Mouse (Mus musculus): ENCODE results near the gene Ttll5.

Ttll5 gene

DNA sequence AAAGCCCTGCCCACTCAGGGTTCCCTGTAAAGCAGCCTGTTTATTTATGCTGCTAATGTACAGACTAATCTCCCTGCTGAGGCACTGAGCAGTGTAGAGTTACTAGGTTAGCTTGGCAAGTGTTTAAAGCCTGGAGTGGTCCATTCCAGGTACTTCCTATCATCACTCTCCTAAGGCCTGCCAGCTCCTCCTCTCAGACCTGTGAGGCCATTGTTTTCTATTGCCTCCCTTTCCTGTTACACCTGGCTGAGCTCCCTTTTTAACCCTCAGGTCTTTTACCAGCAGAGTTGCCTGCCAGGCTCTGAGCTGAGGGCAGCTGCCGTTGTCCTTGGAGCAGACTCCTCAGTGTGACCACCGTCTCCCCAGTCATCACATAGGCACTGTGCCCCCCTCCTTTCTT, 146.3 kb downstream of the Ttll5 start:
- DNase-seq, result no peak

DNA sequence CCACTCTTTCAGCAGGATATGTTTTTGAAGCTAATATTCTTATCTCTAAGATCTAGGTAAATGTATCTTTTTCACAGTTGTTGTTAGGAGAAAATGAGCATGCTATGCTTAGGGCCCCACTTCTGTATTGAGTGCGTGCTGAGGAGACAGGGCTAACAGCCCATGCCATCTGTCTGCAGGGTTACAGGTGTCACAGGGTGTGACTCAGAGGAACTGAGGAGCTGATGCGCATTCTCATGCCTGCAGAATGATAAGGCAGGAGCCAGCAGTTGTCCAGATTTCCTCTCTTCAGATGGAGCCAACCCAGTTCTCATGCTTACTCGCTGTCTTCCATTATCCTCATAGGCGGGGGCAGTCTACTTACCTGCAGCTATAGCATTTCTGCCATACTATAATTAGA, 147.2 kb downstream of the Ttll5 start:
- no peak for DNase-seq

DNA sequence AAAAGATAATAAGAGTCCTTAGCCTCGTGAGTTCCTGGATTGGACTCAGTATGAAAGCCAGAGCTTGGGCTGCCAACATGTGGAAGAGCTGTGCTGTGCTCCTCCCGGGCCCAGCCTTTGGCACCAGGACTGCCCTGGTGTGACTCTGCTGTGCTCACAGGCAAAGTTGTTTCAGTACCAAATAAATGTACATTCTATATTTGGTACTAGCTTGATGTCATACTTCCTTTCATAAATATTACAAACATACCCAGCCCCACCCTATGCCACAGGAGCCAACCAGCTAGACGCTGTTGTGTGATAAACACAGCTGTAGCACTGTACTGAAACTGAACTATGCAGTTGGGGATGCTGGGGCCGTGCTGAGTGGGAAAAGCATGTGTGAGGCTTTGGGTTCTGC, 149.1 kb downstream of the Ttll5 start:
- peak; percentile 15 for DNase-seq

DNA sequence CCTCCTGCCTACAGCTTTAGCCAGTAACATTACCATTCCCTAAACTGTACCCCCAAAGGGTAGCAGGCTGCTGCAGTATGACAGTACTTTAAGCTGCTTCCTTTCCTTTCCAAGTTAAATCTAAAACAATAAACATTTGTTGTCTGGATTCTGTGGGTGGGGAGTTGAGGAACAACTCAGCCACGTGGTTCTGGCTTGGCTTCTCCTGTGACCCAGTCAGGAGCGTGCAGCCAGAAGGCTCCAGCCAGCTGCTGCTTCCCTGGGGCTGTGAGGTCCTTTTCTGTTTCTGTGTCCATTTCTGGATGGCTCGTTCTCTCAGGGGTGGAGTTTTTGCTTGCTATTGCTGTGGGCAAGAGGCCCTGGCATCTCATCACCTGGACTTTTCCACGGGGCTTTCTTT, 149.6 kb downstream of the Ttll5 start:
- no peak for DNase-seq

DNA sequence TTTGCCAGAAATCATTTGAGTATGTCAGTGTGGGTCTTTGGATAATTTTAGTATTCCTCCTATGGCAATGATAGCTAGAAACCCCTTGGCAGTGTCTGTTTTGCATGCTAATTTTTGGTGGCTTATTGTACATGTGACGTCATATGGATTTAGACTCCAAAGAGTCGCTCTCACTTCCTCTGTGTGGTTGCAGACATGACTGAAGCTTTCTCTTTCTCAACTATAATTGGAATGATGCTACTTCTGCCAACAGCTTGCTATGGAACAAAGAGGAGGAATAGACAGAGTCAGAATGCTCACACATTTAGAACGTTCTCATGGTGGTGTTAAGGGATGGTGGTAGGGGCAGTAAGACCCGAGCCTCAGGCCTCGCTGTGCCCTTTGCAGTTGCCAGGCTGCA, 155.5 kb downstream of the Ttll5 start:
- DNase-seq, result no peak

DNA sequence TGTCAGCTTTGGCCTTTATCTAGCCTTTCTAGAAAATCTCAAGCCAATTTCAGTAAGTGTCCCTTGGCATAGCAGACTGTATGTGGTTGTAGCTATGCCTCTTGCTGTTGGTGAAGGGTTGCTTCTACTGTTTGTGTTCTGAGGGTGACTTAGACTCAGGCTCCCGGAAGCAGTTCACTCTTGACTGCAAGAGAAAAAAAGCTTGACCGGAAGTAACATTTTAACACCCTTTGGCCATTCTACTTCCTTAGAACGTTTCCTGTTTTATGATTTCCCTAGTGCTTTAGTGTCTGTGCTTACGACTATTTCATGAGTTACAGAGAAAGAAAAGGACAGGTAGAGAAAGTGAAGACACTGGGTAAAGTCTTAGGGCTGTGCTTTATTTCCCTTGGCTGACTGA, 161.1 kb downstream of the Ttll5 start:
- DNase-seq, result no peak

DNA sequence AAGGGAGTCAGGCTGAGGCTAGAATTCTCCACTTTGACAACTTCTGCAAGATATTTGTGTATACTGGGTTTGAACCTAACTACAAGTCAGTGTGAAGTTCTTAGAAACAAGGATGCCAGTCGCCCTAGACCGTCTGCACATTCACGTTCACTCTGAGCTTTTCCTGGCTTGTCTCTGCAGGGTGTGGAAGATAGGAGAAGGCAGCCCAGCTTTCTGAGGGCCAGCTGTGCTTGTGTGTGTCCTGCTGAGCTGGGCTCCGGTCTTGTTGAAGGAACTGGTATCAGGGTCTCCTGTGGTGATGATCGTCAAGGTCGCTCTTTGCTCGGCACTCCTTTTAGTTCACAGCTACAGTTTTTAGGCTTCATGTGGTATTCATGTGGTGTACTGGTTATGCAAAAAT, 161.6 kb downstream of the Ttll5 start:
- DNase-seq, result no peak

DNA sequence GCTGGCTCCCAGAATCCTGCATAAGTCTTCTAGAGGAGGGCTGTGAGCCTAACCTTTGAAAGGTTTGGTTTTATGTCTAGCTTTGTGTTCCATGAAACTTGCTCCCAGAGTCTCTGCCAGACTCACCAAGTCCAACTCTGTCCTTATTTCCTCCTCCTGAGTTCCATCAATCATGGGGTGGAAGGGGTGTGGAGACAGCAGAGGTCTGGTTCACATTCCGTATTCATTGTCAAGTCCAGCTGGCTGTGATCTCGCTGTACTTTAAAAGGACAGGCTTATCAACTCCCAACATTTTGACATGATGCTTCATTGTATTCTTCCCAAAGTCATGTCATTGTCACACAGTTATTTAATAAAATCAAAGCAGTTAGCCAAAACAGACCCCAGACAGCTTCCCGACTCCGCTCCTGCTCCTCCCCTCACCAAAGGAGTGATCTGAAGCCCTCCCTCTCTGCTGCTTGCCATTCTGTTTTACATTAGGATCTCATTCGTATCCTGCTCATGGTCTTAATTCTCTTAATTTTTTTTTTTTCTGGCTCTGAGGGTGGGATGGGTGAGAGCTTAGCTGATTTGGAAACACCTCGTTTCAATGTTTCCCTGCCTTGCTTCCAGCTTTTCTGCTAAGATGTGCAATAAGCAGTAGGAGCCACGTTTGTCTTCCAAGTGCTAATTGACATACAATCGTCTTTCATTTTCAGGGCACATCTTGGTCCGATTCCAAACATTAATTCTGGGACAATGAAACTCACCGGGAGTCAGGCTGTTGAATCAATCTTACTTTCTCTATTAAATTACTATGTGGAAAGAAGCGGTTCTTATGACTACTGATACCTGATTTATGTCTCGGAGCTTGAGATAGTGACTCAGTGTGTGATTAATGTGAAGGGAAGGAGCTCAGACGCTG, 162.3 kb downstream of the Ttll5 start:
- no peak for DNase-seq

DNA sequence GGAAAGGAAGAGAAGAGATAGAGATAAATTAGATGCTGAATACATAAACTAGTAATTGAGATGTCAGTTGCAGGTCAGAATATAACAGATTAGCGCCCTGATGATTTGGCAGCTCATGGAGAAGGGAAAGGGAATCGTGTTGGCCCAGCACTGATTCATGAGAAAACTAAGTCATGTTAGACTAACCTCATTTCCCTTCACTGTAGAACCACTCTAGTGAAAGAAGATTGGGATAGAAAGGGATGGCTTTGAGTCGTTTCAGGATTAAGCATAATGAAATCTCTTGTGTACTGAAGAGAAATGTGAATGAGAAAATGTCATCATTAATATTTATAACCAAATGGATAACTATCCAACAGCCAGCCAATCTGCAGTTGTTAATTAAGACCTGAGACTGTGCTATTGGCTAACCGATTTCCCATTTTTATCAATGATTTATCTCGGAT, 163.0 kb downstream of the Ttll5 start:
- DNase-seq, result no peak

DNA sequence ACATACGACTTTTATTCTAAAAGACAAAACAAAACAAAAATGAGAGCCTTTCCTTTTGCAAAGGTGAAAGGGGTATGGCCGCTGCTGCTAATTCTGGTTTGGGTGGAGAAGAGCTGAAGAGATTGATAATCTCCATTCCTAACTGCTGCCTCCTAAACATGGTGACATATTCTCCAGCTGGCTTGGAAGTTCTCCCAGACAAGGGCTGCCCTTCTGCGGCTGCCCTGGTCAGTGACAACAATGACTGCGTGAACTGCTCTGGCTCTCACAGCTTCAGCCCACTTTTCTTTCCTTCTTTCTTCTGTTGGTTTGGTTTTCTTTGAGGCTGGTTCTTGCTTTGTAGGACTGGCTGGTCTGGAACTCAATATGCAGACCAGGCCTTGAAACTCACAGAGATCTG, 163.7 kb downstream of the Ttll5 start:
- no peak for DNase-seq

DNA sequence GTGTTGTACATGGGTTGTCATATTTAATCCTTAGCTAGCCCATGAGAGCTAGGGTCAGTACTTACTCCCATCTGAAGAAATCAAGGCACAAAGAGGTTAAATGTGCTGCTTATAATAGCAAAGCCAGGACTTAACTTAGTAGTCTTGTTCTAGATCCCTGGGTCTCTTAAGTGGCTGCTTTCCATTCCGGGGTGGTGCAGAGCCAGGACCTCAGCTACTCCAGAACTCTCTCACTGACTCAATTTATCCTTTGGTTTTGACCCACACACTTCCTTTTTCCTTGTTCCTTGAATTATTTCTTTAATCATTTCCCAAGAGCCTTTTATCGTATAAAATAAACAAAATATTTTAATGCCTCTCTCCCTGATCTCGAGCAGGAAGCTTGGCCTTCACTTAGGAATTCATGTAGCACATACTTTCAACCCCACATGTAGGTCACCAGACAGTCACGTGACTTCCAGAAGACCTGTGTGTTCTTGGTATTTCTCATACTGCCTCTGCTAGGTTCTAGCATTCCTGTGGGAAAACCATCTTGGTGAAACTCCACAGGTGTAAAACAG, 164.4 kb downstream of the Ttll5 start:
- DNase-seq, result no peak

DNA sequence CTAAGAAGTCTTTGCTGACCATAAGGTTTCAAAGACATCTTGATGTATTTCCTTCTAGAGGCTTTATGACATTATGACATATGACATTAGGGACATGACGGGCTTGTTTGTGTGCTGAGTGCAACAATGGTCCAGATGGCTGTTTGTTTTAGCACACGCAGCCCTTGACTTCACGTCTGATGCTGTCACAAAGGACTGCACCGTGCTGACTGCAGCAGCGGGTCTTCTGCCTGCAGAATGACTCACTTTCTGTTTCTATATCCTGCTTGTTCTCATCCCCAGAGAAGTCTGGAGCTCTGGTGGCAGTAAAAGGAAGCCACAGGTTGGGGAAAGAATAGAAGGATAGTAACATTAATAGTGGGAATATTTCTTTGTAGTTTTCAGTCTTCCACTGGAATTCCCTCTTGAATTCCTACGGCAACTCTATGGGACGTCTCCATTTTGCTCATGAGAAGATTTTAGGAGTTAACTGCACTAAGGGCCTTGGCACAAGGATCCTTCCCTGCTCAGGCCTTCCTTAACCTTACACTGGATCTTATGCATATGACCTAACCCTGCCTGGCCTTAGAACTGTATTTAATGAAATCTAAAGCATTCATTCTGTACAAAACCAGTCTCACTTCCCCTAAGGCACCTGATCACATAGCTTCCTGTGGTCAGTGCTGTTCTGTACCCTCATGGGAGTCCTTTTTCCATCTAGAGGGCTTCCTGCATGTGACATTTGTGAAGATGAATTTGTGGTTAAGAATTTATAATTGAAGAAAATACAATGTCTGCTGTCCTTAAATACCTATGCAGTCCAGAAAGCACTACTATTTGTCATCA, 167.8 kb downstream of the Ttll5 start:
- no peak for DNase-seq

DNA sequence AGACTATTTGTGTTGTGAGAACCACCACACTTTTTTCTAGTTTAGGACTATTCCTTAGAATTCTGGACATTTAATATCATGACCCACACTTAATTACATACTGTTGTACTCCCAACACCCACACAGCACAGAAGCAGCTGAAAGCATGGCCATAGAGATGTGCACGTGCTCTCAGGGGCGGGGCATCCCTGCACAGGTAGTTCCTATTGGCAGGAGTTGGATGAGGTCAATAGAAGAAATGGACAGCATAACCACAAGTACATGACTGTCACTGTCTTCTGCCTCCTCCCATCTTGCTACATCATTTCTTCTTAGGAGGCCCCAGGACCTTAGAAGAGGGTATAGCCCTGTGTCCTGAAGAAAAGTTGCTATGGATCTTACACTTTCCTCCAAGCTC, 168.4 kb downstream of the Ttll5 start:
- no peak for DNase-seq

DNA sequence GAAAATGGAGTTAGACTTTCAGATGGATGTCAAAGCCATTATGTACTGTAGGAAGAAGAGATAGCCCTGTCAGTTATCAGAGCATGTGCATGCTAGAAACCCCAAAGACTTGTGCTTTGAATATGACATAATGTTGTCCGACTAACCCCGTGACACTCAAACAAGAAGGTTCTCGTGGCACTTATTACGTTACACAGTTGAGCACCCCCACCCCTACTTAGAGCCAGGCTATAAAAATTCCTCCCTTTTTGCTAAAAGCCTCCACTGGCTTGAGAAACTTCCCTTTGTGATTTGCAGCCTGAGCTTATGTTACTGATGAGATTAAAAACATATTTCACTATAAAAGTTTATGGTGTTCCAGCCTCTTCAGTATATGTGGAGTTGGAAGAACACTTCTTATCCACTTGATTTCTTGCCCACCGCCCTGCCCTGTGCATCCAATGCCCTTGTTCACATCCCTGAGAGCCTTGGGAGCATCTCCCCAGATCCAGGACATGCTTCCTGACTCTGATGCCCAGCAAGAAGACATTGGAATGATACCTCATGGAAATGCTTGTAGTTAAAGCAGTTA, 169.4 kb downstream of the Ttll5 start:
- DNase-seq, result no peak

DNA sequence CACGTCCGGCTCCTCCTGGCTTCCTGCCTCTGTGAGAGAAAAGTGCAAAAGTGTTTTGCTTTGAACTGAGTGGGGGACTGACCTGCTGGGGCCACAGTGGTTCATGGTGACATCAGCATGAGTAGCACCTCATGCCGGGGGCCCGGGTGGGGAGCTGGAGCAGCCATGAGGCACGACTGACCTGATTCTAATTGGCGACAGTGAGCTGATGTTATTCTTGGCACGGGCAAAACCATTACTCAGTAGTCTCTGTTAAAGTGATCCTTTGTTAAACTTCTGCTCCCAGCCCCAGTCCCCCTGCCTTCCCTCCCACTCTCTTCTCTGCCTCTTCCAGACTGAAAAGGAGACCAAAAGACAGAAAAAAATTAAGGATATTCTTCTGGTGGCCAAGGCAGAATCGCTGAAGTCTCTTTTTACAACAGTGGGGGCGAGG, 176.2 kb downstream of the Ttll5 start:
- DNase-seq, result no peak

DNA sequence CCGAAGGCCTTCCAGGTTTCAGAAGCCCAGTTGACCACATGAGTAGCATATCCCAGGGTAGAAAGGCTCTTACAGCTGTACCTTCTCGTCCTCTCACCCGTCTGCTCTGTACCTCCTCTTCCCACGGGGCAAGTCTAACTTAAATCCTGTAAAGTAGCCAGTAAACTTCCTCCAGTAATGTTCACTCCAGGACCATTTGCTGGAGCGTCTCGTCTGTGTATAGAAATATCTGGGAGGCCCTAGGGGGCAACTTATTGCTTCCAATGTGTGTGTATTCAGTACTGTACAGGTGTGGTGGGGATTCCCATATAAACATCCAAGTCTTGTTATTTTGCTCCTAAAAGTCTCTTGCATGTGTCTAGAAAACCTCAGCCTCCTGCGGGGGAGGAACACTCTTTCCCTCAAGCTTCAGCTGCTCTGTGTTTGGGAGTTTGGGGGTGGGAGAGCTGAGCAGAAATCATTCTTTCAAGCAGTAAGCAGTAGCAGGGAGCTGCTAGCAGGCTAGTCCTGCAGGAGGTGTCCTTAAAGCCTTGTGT, 176.7 kb downstream of the Ttll5 start:
- DNase-seq, result no peak

DNA sequence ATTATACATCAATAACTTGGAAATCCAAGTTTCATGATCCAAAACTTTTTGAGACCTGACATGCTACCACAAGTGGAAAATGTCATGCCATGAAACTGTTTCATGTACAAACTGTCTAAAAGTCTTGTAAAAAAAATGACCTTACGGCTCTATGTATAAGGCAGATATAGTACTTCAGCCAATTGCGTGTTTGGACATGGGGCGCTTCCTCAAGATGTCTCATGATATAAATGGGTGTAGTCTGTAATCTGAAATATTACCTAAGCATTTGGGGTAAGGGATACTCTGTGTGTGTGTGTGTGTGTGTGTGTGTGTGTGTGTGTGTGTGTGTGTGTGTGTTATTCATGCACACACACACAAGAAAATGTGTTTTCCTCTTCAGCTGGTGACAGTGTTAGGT, 180.2 kb downstream of the Ttll5 start:
- DNase-seq, result no peak

DNA sequence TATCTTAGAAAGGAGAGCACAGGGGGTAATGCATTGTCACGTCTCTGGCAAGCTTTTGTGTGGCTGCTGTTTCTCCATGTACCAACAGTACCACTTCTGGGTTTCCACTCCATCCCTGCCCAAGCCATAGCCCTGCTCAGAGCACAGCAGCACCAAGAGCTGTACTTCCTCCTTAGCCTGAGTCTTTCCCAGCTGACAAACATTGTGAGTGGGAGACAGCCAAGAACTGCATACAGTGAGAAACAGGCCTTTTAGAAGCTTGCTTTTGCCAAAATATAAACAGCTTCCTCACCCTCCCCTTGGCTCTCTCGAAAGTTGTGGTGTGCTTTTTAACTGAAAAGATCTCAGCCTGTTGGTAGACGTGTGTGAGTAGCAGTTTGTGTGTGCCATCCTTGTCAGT, 182.9 kb downstream of the Ttll5 start:
- no peak for DNase-seq

DNA sequence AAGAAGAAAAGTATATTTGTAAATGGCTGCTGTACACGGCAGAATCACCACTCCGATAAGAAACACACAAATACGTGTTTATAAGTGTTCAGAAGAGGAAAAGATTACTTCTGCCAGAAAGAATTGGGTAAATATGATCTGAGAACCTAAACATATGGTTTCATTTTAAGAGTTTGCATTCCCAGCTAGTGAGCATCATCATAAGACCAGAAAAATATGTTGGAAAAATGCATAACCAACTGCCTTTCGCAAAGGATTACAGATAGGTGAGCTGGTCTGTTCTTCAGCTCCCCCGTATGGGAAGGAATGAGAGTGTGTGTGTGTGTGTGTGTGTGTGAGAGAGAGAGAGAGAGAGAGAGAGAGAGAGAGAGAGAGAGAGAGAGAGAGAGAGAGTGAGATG, 186.2 kb downstream of the Ttll5 start:
- DNase-seq, result no peak

DNA sequence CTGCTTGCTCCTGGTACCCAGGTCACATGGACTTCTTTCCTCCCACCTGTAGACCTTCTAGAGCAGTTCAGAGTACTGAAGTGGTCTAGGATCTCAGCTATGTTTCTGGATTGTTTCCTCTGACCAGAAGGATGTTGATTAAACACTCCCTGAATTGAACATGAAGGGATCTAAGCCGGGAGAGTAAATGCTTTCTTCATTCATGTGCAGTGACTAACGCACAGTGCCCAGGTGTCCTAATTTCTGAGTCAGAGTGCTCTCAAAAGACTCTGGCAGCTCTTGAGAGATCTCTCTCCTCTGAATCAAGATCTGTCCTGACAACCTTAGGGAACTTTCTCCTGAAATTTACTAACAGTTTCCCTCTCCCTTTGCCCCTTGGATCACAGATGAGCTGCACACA, 187.7 kb downstream of the Ttll5 start:
- DNase-seq, result no peak

DNA sequence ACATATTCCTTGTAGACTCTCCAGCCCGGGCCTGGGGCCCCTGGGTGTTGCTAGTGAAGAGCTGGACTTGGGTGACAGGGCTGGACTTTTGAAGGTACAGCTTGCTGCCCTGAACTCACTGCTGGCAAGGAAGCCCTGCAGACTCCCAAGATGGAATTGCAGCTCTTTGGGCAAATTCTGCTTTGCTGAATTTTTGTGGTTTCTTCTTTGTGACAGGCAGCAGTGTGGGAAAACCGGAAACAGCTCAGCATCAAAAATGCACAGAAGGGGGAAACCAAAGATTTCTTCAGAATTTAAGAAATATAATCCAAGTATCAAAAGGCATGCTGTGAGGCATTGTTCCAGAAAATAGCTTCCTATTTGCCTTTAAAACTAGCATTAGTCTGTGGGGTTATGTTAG, 189.7 kb downstream of the Ttll5 start:
- no peak for DNase-seq

DNA sequence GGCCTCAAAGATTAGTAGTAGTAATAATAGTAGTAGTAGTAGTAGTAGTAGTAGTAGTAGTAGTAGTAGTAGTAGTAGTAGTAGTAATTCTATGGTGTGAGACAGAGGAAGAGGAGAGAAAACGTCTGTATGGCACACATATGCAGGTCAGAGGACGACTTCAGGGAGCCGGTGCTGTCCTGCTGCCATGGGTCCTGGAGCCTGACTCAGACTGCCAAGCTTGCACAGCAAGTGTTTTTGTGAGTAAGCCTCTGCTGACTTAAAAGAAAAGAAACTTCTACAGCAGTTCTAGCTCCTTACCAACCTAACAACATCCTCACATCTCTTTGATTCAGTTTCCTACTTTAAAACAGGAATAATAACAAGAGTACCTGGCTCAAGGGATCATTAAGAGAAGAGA, 190.2 kb downstream of the Ttll5 start:
- no peak for DNase-seq

DNA sequence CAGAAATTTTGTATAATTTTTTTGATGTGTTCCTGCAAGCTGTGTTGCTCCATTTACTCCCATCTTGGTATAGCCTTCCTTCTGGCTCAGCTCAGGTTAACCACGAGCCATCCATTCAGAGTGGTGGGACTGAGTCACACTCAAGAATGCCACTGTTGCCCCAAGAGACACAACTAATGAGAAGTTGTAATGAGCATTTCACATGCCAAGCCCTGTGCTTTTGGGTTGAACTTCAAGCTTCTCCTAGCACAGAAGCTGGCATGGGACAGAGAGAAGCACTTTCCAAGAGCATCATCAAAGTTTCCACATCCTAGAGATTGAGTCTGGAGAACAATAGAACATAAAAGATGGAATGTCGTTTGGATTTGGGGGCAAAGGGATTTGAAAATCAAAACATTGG, 190.7 kb downstream of the Ttll5 start:
- no peak for DNase-seq

All from kidney, adult 18-20 months (tissue).